Mouse (Mus musculus): ENCODE data around the gene Olfr543. TPM values are rescaled to one million over a fixed set of nuclear protein-coding genes. Genes with fewer than 3 reads are reported as not detected.

The Olfr543 gene
- not detected in 2 replicates for polyA plus RNA-seq (2012)

DNA sequence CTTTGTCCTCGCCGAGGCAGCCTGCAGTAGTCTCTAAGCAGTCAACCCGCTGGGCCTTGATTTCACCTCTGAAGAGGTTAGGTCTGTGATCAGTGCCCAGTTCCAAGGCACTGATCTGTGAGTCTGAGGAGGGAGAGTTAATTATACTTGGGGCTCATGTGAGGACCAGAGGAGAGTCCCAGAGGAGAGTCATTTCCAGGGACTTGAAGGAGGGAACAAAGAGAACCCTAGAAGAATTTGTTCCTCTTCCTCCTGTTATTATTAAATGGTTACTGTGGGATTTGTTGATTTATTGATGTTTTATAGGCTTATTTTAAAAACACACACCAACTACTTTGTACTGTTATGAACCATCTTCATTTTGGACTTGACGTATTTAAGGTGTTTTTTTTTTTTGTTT lies at the start of gene Olfr543:
Gene Olfr543 (minus strand): TSS at position 101 of the 400 bp plus-strand sequence.

DNA sequence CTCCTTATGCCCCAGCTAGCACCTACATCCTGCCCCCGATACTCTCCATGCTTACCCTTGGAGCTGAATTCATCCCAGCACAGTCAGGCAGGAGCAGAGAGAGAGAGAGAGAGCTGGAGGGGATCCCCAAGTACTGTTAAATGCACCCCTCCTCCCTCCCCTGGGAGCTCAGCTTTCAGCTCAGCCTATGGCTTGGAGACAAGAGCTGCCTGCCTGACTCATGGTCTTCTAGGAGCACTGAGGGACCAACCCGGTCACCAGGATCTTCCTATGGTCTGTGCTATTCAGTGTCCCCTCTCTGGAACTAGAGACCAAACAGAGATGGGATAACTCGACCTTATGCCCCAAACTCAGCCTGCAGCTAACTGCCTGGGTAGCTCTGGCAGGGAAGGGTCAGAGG lies 18.0 kb upstream of the Olfr543 start, which contains the start of gene Olfr545:
Gene Olfr545 (minus strand): TSS at position 101 of the 400 bp plus-strand sequence.

DNA sequence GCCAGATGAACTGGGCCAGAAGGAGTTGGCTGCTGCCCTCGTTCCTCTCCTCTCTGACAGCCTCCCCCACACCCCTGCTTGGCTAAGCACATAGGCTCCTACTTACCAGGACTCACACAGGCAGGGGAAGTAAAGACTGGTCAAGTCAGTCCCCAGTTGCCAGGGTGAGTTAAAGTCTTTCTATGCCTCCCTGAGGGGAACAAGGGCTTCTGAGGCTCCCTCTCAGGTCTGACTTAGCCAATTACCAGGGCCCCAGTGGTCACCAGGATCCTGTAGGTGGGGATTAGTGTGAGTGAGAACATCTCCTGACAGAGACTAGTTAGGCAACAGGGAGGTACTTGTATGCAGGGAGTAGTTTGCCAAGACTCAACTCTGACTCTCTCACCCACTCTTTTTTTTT lies 6.7 kb upstream of the Olfr543 start, which contains the start of gene Olfr544:
Gene Olfr544 (minus strand): TSS at position 153 of the 400 bp plus-strand sequence.

DNA sequence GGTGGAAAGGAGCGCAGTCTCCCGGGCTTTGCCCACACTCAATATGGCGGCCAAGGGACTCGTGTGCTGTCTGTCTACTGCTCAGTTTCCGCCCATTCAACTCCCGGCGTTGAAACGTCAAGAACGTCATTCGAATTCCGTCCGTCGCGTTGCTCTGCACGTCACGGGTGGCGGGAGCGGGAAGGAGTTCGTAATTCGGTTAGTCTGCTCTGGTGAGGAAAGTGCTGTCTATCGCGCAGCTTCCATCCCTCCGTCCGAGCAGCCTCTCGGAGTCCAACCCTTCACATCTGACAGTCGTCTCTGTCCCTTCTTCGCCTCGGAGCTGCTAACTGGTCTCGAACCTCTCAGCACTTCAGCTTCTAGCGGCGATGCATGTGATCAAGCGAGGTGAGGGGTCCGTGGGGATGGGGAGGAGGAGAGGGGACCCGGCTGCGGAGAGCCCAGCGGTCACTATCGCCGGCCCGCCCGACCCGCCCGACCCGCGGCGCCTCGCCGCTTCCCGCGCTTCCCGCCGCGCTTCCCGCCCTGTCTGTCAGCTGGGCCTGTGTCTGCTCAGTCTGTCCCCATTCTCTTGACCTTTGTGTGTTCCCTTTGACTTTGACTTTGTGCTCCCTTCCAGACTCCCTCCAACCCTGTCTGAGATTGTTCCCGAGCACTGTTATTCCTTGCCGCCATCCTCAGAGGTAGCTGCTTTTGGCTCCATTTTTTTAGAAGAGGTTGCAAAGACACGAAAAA lies 39.7 kb downstream of the Olfr543 start, which contains the start of gene Rrm1:
Gene Rrm1 (plus strand): TSS at position 39 of the 735 bp plus-strand sequence.

Other genes with a start within 250 kb of the Olfr543 start
- gene Rhog, start 225.6 kb downstream of the Olfr543 start, polyA plus RNA-seq (2012): 163 and 199 TPM in 2 replicates
- 47.6 and 63.0 TPM in 2 replicates for gene Stim1, start 213.9 kb downstream of the Olfr543 start, polyA plus RNA-seq (2012)
- gene Rrm1, start 40.0 kb downstream of the Olfr543 start, polyA plus RNA-seq (2012): 32.2 and 50.2 TPM in 2 replicates
- not detected in 2 replicates for gene Olfr544, start 6.6 kb upstream of the Olfr543 start, polyA plus RNA-seq (2012)
- gene Olfr545, start 17.9 kb upstream of the Olfr543 start, polyA plus RNA-seq (2012): not detected in 2 replicates
- gene Olfr547, start 53.1 kb upstream of the Olfr543 start, polyA plus RNA-seq (2012): not detected in 2 replicates
- not detected in 2 replicates for gene Olfr548-ps1, start 59.2 kb upstream of the Olfr543 start, polyA plus RNA-seq (2012)
- not detected in 2 replicates for gene Olfr549, start 68.2 kb upstream of the Olfr543 start, polyA plus RNA-seq (2012)
- gene Trim21, start 83.8 kb upstream of the Olfr543 start, polyA plus RNA-seq (2012): 6.4 and 9.6 TPM in 2 replicates
- gene Olfr550, start 89.8 kb upstream of the Olfr543 start, polyA plus RNA-seq (2012): not detected in 2 replicates
- 0.04 TPM in 1 of 2 replicates, not detected in the other for gene Olfr551, start 110.2 kb upstream of the Olfr543 start, polyA plus RNA-seq (2012)
- not detected in 2 replicates for gene Olfr552, start 116.1 kb upstream of the Olfr543 start, polyA plus RNA-seq (2012)
- gene Olfr553, start 136.5 kb upstream of the Olfr543 start, polyA plus RNA-seq (2012): not detected in 2 replicates
- not detected in 2 replicates for gene Olfr554, start 156.8 kb upstream of the Olfr543 start, polyA plus RNA-seq (2012)
- gene Olfr555, start 177.1 kb upstream of the Olfr543 start, polyA plus RNA-seq (2012): not detected in 2 replicates
- not detected in 2 replicates for gene Olfr556, start 183.2 kb upstream of the Olfr543 start, polyA plus RNA-seq (2012)
- gene Trim68, start 205.6 kb upstream of the Olfr543 start, polyA plus RNA-seq (2012): 1.6 and 1.8 TPM in 2 replicates
- not detected in 2 replicates for gene Olfr557, start 214.2 kb upstream of the Olfr543 start, polyA plus RNA-seq (2012)
- gene Olfr558, start 220.5 kb upstream of the Olfr543 start, polyA plus RNA-seq (2012): not detected in 2 replicates
- not detected in 2 replicates for gene Olfr33, start 237.4 kb upstream of the Olfr543 start, polyA plus RNA-seq (2012)
- not detected in 2 replicates for gene Olfr559, start 245.8 kb upstream of the Olfr543 start, polyA plus RNA-seq (2012)